Mouse (Mus musculus): Measurements from ENCODE around the gene Nacad.

The Nacad gene

GRCm38 (mm10) chr11:6603887-6604603 lies 1.8 kb downstream of the Nacad start:
- DNase-seq (ENCODE audit: low read depth, low spot score) = no peak

GRCm38 (mm10) chr11:6603224-6603623 lies 2.6 kb downstream of the Nacad start:
- DNase-seq (ENCODE audit: low read depth, low spot score) = no peak

- no peak for DNase-seq (ENCODE audit: low read depth, low spot score)
Observed at GRCm38 (mm10) chr11:6602662-6603061, 3.2 kb downstream of the Nacad start.

- DNase-seq (ENCODE audit: low read depth, low spot score) = no peak
Observed at GRCm38 (mm10) chr11:6601649-6602480, 4.0 kb downstream of the Nacad start.

GRCm38 (mm10) chr11:6600284-6600944 lies 5.4 kb downstream of the Nacad start:
- no peak for DNase-seq (ENCODE audit: low read depth, low spot score)

- DNase-seq (ENCODE audit: low read depth, low spot score) = no peak
Observed at GRCm38 (mm10) chr11:6599831-6600230, 6.0 kb downstream of the Nacad start.

GRCm38 (mm10) chr11:6599011-6599681 lies 6.7 kb downstream of the Nacad start:
- no peak for DNase-seq (ENCODE audit: low read depth, low spot score)

- peak; percentile 32 for DNase-seq (ENCODE audit: low read depth, low spot score)
Observed at GRCm38 (mm10) chr11:6598191-6598889, 7.5 kb downstream of the Nacad start.

GRCm38 (mm10) chr11:6597523-6597922 lies 8.3 kb downstream of the Nacad start:
- DNase-seq (ENCODE audit: low read depth, low spot score) = no peak

- DNase-seq (ENCODE audit: low read depth, low spot score) = no peak
Observed at GRCm38 (mm10) chr11:6596616-6597015, 9.2 kb downstream of the Nacad start.

- DNase-seq (ENCODE audit: low read depth, low spot score) = no peak
Observed at GRCm38 (mm10) chr11:6596205-6596604, 9.6 kb downstream of the Nacad start.

- no peak for DNase-seq (ENCODE audit: low read depth, low spot score)
Observed at GRCm38 (mm10) chr11:6595339-6595738, 10.5 kb downstream of the Nacad start.

GRCm38 (mm10) chr11:6594845-6595244 lies 11.0 kb downstream of the Nacad start:
- DNase-seq (ENCODE audit: low read depth, low spot score) = no peak

GRCm38 (mm10) chr11:6593406-6593805 lies 12.4 kb downstream of the Nacad start:
- DNase-seq (ENCODE audit: low read depth, low spot score) = no peak

- no peak for DNase-seq (ENCODE audit: low read depth, low spot score)
Observed at GRCm38 (mm10) chr11:6590933-6591675, 14.7 kb downstream of the Nacad start.

- DNase-seq (ENCODE audit: low read depth, low spot score) = no peak
Observed at GRCm38 (mm10) chr11:6589838-6590237, 16.0 kb downstream of the Nacad start.

GRCm38 (mm10) chr11:6588295-6588694 lies 17.6 kb downstream of the Nacad start:
- no peak for DNase-seq (ENCODE audit: low read depth, low spot score)

GRCm38 (mm10) chr11:6587249-6587940 lies 18.5 kb downstream of the Nacad start:
- no peak for DNase-seq (ENCODE audit: low read depth, low spot score)

- DNase-seq (ENCODE audit: low read depth, low spot score) = peak; percentile 38
Observed at GRCm38 (mm10) chr11:6586660-6587059, 19.2 kb downstream of the Nacad start.

GRCm38 (mm10) chr11:6585748-6586147 lies 20.1 kb downstream of the Nacad start:
- no peak for DNase-seq (ENCODE audit: low read depth, low spot score)
